Mouse (Mus musculus) liver, adult 2 months (tissue): ENCODE data around the gene Zfp53. TPM values are rescaled to one million over a fixed set of nuclear protein-coding genes. Genes with fewer than 3 reads are reported as not detected.
A peak's percentile ranks its signal among the peaks of the same experiment; 100 is the strongest.

Experiments used
- DNase-seq: peaks from one replicate; pipeline ENCODE4 v3.0.0-alpha.2; 2011; ENCODE audit warnings: low read depth, low spot score; ENCODE audit errors: extremely low read depth
- H3K27ac ChIP-seq: fragments of 200-500 bp; replicated peaks from 2 replicates; pipeline ENCODE4 v1.5.1; 2012; ENCODE audit warnings: low read depth, mild to moderate bottlenecking, control low read depth, inconsistent platforms, low read length; ENCODE audit not compliant: insufficient read depth
- H3K27me3 ChIP-seq: fragments of 200-500 bp; 2 replicates; pipeline ENCODE4 v1.6.1; 2012; ENCODE audit warnings: mild to moderate bottlenecking, moderate library complexity, low read length, inconsistent platforms; ENCODE audit not compliant: control insufficient read depth, insufficient read depth
- H3K36me3 ChIP-seq: fragments of 200-500 bp; 2 replicates; pipeline ENCODE4 v1.6.1; 2012; ENCODE audit warnings: low read length, inconsistent platforms; ENCODE audit not compliant: control insufficient read depth, insufficient read depth
- H3K4me1 ChIP-seq: fragments of 200-500 bp; 2 replicates; pipeline ENCODE4 v1.6.1; 2011; ENCODE audit warnings: low read length; ENCODE audit not compliant: control insufficient read depth, insufficient read depth
- H3K4me3 ChIP-seq: fragments of 200-500 bp; 2 replicates; pipeline ENCODE4 v1.5.1; 2011; ENCODE audit warnings: low read depth, mild to moderate bottlenecking, control low read depth, low read length, moderate library complexity; ENCODE audit not compliant: insufficient read depth
- H3K79me2 ChIP-seq: fragments of 200-500 bp; 2 replicates; pipeline ENCODE4 v1.6.1; 2012; ENCODE audit warnings: inconsistent platforms, mild to moderate bottlenecking, low read length, moderate library complexity; ENCODE audit not compliant: control insufficient read depth, insufficient read depth
- H3K9ac ChIP-seq: fragments of 200-500 bp; 2 replicates; pipeline ENCODE4 v1.6.1; 2012; ENCODE audit warnings: low read depth, mild to moderate bottlenecking, control low read depth, inconsistent platforms, low read length
- CTCF ChIP-seq: fragments of 200-500 bp; IDR thresholded peaks from 2 replicates; pipeline ENCODE4 v1.5.1; 2011; ENCODE audit warnings: low read depth, low read length, control low read depth
- POLR2A ChIP-seq: fragments of 200-500 bp; IDR thresholded peaks from 2 replicates; pipeline ENCODE4 v1.6.1; 2011; ENCODE audit warnings: low read length, control low read depth; ENCODE audit not compliant: insufficient read depth; ENCODE audit errors: extremely low read depth
- WGBS: fragments of 180-500 bp; shearing (Covaris S2); methylation state at CpG from one replicate; pipeline ENCODE4 v1.1.7; 2018; 5-methylcytosine and 5-hydroxymethylcytosine counted together
- polyA plus RNA-seq: library from polyadenylated mRNA; depleted of rRNA; stranded (reverse); fragments of >200 nt; gene quantifications from 2 replicates; pipeline ENCODE4 v1.2.3, GENCODE M21; 2012; rRNA removed
- total RNA-seq: library from RNA; depleted of rRNA; stranded (reverse); fragments of >200 nt; gene quantifications from 2 replicates; pipeline ENCODE4 v1.2.3, GENCODE M21; 2014; rRNA removed

Zfp53 gene
- total RNA-seq (3.8 and 4.3 TPM in 2 replicates), polyA plus RNA-seq (0.95 and 1.2 TPM in 2 replicates)

DNA sequence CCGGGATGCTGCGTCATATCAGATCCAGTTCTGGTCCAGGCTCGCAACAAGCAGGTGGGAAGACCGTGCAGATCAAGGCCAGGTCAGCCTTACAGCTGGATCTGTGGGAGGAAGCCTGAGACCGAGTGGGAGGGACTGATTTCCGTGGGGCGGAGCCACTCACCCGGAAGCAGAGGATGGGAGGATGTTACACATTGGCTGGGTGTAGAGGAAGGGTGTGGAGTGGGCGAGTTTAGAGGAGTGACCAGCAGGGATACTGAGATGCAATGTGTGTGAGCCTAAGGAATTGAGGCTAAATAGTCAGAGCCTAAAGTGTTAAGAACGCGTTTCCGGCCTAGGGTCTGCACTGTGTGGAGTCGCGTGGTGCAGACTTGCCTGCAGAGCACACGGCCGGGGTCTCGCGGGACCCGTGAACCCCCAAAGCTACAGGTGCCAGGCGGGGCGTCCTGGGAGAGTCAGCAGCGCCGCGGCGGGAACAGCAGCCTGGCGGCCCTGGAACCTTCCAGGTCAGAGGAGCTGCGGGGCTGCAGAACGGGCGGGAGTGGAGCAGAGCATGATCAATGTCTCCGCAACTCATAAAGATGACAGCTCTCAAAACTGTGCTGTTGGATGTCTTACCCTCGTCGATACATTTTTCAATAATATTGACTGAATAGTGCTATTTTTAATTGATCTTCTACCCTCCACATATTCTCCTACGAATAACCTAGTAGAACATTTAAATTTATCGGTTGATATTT lies at the start of gene Zfp53:
Gene Zfp53, plus strand, starts transcription at position 239 of the 740 bp plus-strand sequence.
- H3K27ac ChIP-seq, result peak within 1 kb of the TSS; percentile 33; the same call in 1 of the 2 replicates
- peak within 1 kb of the TSS; percentile 91 for H3K4me3 ChIP-seq
- peak within 1 kb of the TSS; percentile 73 for H3K9ac ChIP-seq
- peak; percentile 95 for DNase-seq
- peaks cover 4% of the 10 kb centered on the region; the same call in 1 of the 2 replicates for H3K79me2 ChIP-seq
- under 1% methylated on average over 34 of the region's 34 CpGs for WGBS
- peaks cover 2% of the 10 kb centered on the region for H3K4me1 ChIP-seq
- H3K36me3 ChIP-seq, result no peaks in the 10 kb centered on the region
- H3K27me3 ChIP-seq, result no peaks in the 10 kb centered on the region
- TF ChIP-seq POLR2A, result peak; percentile 39
- no peak for TF ChIP-seq CTCF

DNA sequence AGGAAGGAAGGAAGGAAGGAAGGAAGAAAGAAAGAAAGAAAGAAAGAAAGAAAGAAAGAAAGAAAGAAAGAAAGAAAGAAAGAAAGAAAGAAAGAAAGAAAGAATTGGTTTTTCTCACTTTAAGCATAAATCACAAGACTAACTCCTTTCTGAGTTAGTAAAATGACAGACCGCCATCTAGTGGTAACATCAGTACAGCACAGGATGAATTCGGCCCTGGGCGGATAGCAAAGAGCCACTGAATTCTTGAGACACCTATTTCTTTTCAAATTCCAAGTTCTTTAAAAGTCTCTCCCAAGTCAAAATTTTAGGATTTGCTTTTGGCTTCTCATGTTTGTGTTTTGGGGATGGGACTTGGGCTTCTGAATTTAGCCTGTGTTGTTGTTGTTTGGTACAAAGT lies 39.1 kb upstream of the Zfp53 start:
- DNase-seq, result peak; percentile 77
- 1% methylated on average over 3 of the region's 3 CpGs for WGBS
- Histone ChIP-seq H3K4me1 (peaks cover 6% of the 10 kb centered on the region), H3K36me3 (peaks cover 5% of the 10 kb centered on the region), H3K79me2 (0 out of 2 replicates have a peak, but pooled peaks cover 3% of the 10 kb centered on the region), H3K27me3 (no peaks in the 10 kb centered on the region), H3K9ac (peak overlapping the region; percentile 59), H3K4me3 (peak overlapping the region; percentile 86), H3K27ac (peak overlapping the region; percentile 56)
- TF ChIP-seq POLR2A (no peak), CTCF (peak; percentile 26; the same call in 1 of the 2 replicates)

DNA sequence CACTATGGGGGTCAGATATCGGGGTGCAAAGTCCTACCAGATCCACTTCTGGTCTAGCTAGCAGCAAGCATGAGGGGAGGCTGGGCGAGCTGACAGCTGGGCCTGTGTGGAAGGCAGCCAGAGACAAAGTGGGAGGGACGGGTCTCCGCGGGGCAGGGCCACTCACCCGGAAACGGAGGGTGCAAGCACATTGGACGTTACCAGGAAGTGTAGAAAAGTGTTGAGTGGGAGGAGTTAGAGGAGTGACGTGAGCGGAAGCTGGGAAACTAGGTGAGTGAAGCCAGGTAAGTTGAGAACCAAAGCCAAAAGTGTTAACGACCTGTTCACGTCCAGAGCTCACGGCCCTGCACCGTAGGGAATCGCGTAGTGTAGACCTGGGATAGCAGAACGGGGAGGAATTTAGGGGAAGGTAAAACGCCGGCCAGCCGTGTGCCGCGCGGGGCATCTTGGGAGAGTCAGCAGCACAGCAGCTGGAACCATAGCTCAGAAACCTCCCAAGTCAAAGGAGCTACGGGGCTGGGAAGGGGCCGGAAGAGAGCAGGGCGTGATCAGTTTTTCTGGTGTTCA lies 38.6 kb upstream of the Zfp53 start, which contains the start of gene Zfp51:
Gene Zfp51, plus strand, starts transcription at position 237 of the 567 bp plus-strand sequence.
- peaks cover 5% of the 10 kb centered on the region for H3K36me3 ChIP-seq
- peak; percentile 98 for DNase-seq
- 0 out of 2 replicates have a peak, but pooled peaks have one; percentile 29 for TF ChIP-seq POLR2A
- no peak for TF ChIP-seq CTCF
- H3K4me1 ChIP-seq, result peaks cover 6% of the 10 kb centered on the region
- peak within 1 kb of the TSS; percentile 86 for H3K4me3 ChIP-seq
- WGBS, result under 1% methylated on average over 26 of the region's 26 CpGs
- no peaks in the 10 kb centered on the region for H3K27me3 ChIP-seq
- 0 out of 2 replicates have a peak, but pooled peaks cover 3% of the 10 kb centered on the region for H3K79me2 ChIP-seq
- peak within 1 kb of the TSS; percentile 81 for H3K9ac ChIP-seq
- peak within 1 kb of the TSS; percentile 85 for H3K27ac ChIP-seq

GRCm38 (mm10) chr17:21463550-21463949 lies 25.2 kb upstream of the Zfp53 start:
- H3K79me2 ChIP-seq, result no peaks in the 10 kb centered on the region
- WGBS, result 88% methylated on average over 5 of the region's 5 CpGs
- H3K36me3 ChIP-seq, result peaks cover 30% of the 10 kb centered on the region
- no peak overlapping the region for H3K27ac ChIP-seq
- H3K4me1 ChIP-seq, result no peaks in the 10 kb centered on the region
- TF ChIP-seq CTCF, result no peak
- TF ChIP-seq POLR2A, result no peak
- H3K4me3 ChIP-seq, result no peak overlapping the region
- no peak overlapping the region for H3K9ac ChIP-seq
- no peak for DNase-seq
- no peaks in the 10 kb centered on the region for H3K27me3 ChIP-seq

GRCm38 (mm10) chr17:21472032-21472652 lies 16.7 kb upstream of the Zfp53 start:
- Histone ChIP-seq H3K9ac (no peak overlapping the region), H3K79me2 (no peaks in the 10 kb centered on the region), H3K4me1 (no peaks in the 10 kb centered on the region; the same call in 1 of the 2 replicates), H3K27me3 (no peaks in the 10 kb centered on the region), H3K36me3 (no peaks in the 10 kb centered on the region), H3K27ac (no peak overlapping the region), H3K4me3 (no peak overlapping the region)
- WGBS, result 59% methylated on average over 3 of the region's 3 CpGs
- no peak for TF ChIP-seq CTCF
- no peak for TF ChIP-seq POLR2A
- DNase-seq, result no peak
